Mouse (Mus musculus) myocyte (in vitro differentiated cells): ENCODE measurements at regions not wholly inside any gene's neighbourhood (a gene's known extent, or its start where the extent isn't known, plus 50 kb on each side); places are given as distances from the start of the nearest gene placed in this dataset.

Source experiments
- H3K27me3 ChIP-seq: one replicate; pipeline ENCODE4 v1.6.1; 2011; ENCODE audit not compliant: control insufficient read depth, insufficient read depth, insufficient read length
- H3K36me3 ChIP-seq: one replicate; pipeline ENCODE4 v1.6.1; 2011; ENCODE audit not compliant: control insufficient read depth, insufficient read depth
- H3K4me2 ChIP-seq: one replicate; pipeline ENCODE4 v1.6.1; 2011; ENCODE audit warnings: low read depth, control low read depth
- H3K4me3 ChIP-seq: one replicate; pipeline ENCODE4 v1.5.1; 2011; ENCODE audit warnings: mild to moderate bottlenecking, control low read depth, moderate library complexity
- H3K79me2 ChIP-seq: one replicate; pipeline ENCODE4 v1.6.1; 2011; ENCODE audit not compliant: control insufficient read depth, insufficient read depth
- H3ac ChIP-seq: one replicate; pipeline ENCODE4 v1.6.1; 2011; ENCODE audit not compliant: control insufficient read depth, insufficient read length
- CEBPB ChIP-seq: IDR thresholded peaks from 2 replicates; pipeline ENCODE4 v1.6.1; 2011; ENCODE audit warnings: mild to moderate bottlenecking, moderate library complexity; ENCODE audit not compliant: poor library complexity, insufficient read depth, severe bottlenecking
- E2F4 ChIP-seq: IDR thresholded peaks from one replicate; pipeline ENCODE4 v1.6.1; 2011; ENCODE audit warnings: mild to moderate bottlenecking, control low read depth, moderate library complexity; ENCODE audit not compliant: insufficient read depth
- MAX ChIP-seq: IDR thresholded peaks from one replicate; pipeline ENCODE4 v1.6.1; 2011; ENCODE audit warnings: low read depth, mild to moderate bottlenecking, control low read depth
- MYOD1 ChIP-seq, 3 experiments: IDR thresholded peaks; one replicate each; pipeline ENCODE4 v1.6.1; 2011; ENCODE audit warnings: control low read depth in 2 of 3, low read depth in 2 of 3, mild to moderate bottlenecking in 2 of 3, moderate library complexity in 1 of 3; ENCODE audit not compliant: insufficient read length in 2 of 3, control insufficient read depth in 1 of 3
- MYOG ChIP-seq, 3 experiments: IDR thresholded peaks; one replicate each; pipeline ENCODE4 v1.6.1; 2011; ENCODE audit warnings: control low read depth in 2 of 3, low read depth in 2 of 3, mild to moderate bottlenecking in 2 of 3; ENCODE audit not compliant: insufficient read length in 2 of 3, control insufficient read depth in 1 of 3, insufficient read depth in 1 of 3
- POLR2A ChIP-seq: IDR thresholded peaks from one replicate; pipeline ENCODE4 v1.6.1; 2011; ENCODE audit warnings: low read depth, mild to moderate bottlenecking, control low read depth, moderate library complexity; ENCODE audit not compliant: insufficient read length
- POLR2AphosphoS2 ChIP-seq: IDR thresholded peaks from one replicate; pipeline ENCODE4 v1.6.1; 2011; ENCODE audit warnings: low read depth, control low read depth; ENCODE audit not compliant: insufficient read length
- REST ChIP-seq: IDR thresholded peaks from one replicate; pipeline ENCODE4 v1.6.1; 2011; ENCODE audit warnings: mild to moderate bottlenecking, control low read depth, moderate library complexity; ENCODE audit not compliant: insufficient read depth, insufficient read length
- SRF ChIP-seq: IDR thresholded peaks from one replicate; pipeline ENCODE4 v1.6.1; 2011; ENCODE audit warnings: low read depth; ENCODE audit not compliant: control insufficient read depth, insufficient read length
- TCF12 ChIP-seq: IDR thresholded peaks from one replicate; pipeline ENCODE4 v1.6.1; 2011; ENCODE audit warnings: mild to moderate bottlenecking, control low read depth; ENCODE audit not compliant: poor library complexity, insufficient read depth, severe bottlenecking
- TCF3 ChIP-seq: IDR thresholded peaks from one replicate; pipeline ENCODE4 v1.6.1; 2011; ENCODE audit warnings: low read depth, control low read depth; ENCODE audit not compliant: insufficient read length
- USF1 ChIP-seq: IDR thresholded peaks from one replicate; pipeline ENCODE4 v1.6.1; 2011; ENCODE audit warnings: low read depth, mild to moderate bottlenecking, control low read depth, moderate library complexity

GRCm38 (mm10) chr8:86975546-86975945, 90.5 kb upstream of the N4bp1 start:
- TF ChIP-seq E2F4, result no peak
- TF ChIP-seq SRF, result no peak
- no peak for TF ChIP-seq POLR2AphosphoS2
- Histone ChIP-seq H3K36me3 (no peaks in the 10 kb centered on the region), H3K79me2 (no peaks in the 10 kb centered on the region), H3K4me3 (no peak overlapping the region), H3K27me3 (no peaks in the 10 kb centered on the region), H3ac (no peak overlapping the region), H3K4me2 (no peak overlapping the region)

GRCm38 (mm10) chr8:86971736-86972135, 86.7 kb upstream of the N4bp1 start:
- no peaks in the 10 kb centered on the region for H3K36me3 ChIP-seq
- no peak overlapping the region for H3ac ChIP-seq
- no peaks in the 10 kb centered on the region for H3K79me2 ChIP-seq
- no peak for TF ChIP-seq POLR2A
- TF ChIP-seq USF1, result no peak
- no peak for TF ChIP-seq MYOD1 (IDR thresholded peaks at IDR 0.05; ENCODE audit: control insufficient read depth in 1 of 3, insufficient read length in 2 of 3, low read depth in 2 of 3)
- TF ChIP-seq CEBPB, result no peak
- no peak for TF ChIP-seq MAX
- no peak for TF ChIP-seq E2F4
- no peak for TF ChIP-seq TCF12
- TF ChIP-seq POLR2AphosphoS2, result no peak
- no peak for TF ChIP-seq SRF
- no peak for TF ChIP-seq TCF3
- TF ChIP-seq REST, result no peak
- no peak for TF ChIP-seq MYOG (IDR thresholded peaks at IDR 0.05; ENCODE audit: control insufficient read depth in 1 of 3, insufficient read depth in 1 of 3, insufficient read length in 2 of 3, low read depth in 2 of 3)
- H3K4me2 ChIP-seq, result no peak overlapping the region
- no peaks in the 10 kb centered on the region for H3K27me3 ChIP-seq
- no peak overlapping the region for H3K4me3 ChIP-seq

- Histone ChIP-seq H3K27me3 (no peaks in the 10 kb centered on the region), H3K79me2 (no peaks in the 10 kb centered on the region), H3K4me2 (no peak overlapping the region), H3K4me3 (no peak overlapping the region), H3K36me3 (no peaks in the 10 kb centered on the region), H3ac (no peak overlapping the region)
- TF ChIP-seq REST (no peak), MYOD1 (IDR thresholded peaks at IDR 0.05; ENCODE audit: control insufficient read depth in 1 of 3, insufficient read length in 2 of 3, low read depth in 2 of 3) (no peak), SRF (no peak), TCF3 (no peak), MYOG (IDR thresholded peaks at IDR 0.05; ENCODE audit: control insufficient read depth in 1 of 3, insufficient read depth in 1 of 3, insufficient read length in 2 of 3, low read depth in 2 of 3) (no peak), POLR2A (no peak), E2F4 (no peak), MAX (no peak), TCF12 (no peak), POLR2AphosphoS2 (no peak), CEBPB (no peak), USF1 (no peak)
Observed at GRCm38 (mm10) chr8:86969051-86969450, 84.0 kb upstream of the N4bp1 start.

- TF ChIP-seq POLR2A (no peak), USF1 (no peak), CEBPB (no peak), TCF12 (no peak), E2F4 (no peak), SRF (no peak), REST (no peak)
Observed at GRCm38 (mm10) chr8:86967891-86968311, 82.8 kb upstream of the N4bp1 start.

GRCm38 (mm10) chr8:86961218-86962195, 76.4 kb upstream of the N4bp1 start:
- H3K79me2 ChIP-seq, result no peaks in the 10 kb centered on the region
- no peak overlapping the region for H3K4me3 ChIP-seq
- H3K4me2 ChIP-seq, result no peak overlapping the region
- TF ChIP-seq USF1, result no peak
- no peak for TF ChIP-seq POLR2AphosphoS2
- no peak overlapping the region for H3ac ChIP-seq
- no peaks in the 10 kb centered on the region for H3K27me3 ChIP-seq
- H3K36me3 ChIP-seq, result no peaks in the 10 kb centered on the region

More at GRCm38 (mm10) chr8:86967891-86968311, 82.8 kb upstream of the N4bp1 start:
- Histone ChIP-seq H3K4me3 (no peak overlapping the region), H3K4me2 (no peak overlapping the region), H3K79me2 (no peaks in the 10 kb centered on the region), H3ac (no peak overlapping the region), H3K36me3 (no peaks in the 10 kb centered on the region), H3K27me3 (no peaks in the 10 kb centered on the region)
